Mouse (Mus musculus) limb, embryonic 11.5 days (tissue): ENCODE results near the gene Ptms. TPM values are rescaled to one million over a fixed set of nuclear protein-coding genes. Genes with fewer than 3 reads are reported as not detected.
A peak's percentile ranks its signal among the peaks of the same experiment; 100 is the strongest.

Experiments used
- ATAC-seq: fragments of 200-750 bp; cut with Nextera tagmentation; 2 replicates; pipeline ENCODE4 v1.8.0; 2017; ENCODE audit warnings: low read depth; ENCODE audit not compliant: insufficient number of reproducible peaks, low FRiP score, low TSS enrichment
- DNase-seq: peaks from one replicate; pipeline ENCODE4 v3.0.0-alpha.2; 2015; ENCODE audit warnings: low spot score
- H3K27ac ChIP-seq: fragments of 300-500 bp; sonication (generic); replicated peaks from 2 replicates; pipeline ENCODE4 v1.5.1; 2014; ENCODE audit warnings: low read depth, mild to moderate bottlenecking, low read length
- H3K27me3 ChIP-seq: fragments of 300-500 bp; sonication (generic); 2 replicates; pipeline ENCODE4 v1.6.1; 2014; ENCODE audit warnings: mild to moderate bottlenecking, low read length, mixed read lengths; ENCODE audit not compliant: control insufficient read depth, insufficient read depth
- H3K36me3 ChIP-seq: fragments of 300-500 bp; sonication (generic); 2 replicates; pipeline ENCODE4 v1.6.1; 2014; ENCODE audit warnings: mild to moderate bottlenecking, low read length, moderate library complexity, mixed read lengths; ENCODE audit not compliant: control insufficient read depth, insufficient read depth
- H3K4me1 ChIP-seq: fragments of 300-500 bp; sonication (generic); 2 replicates; pipeline ENCODE4 v1.6.1; 2014; ENCODE audit warnings: low read length, mixed read lengths; ENCODE audit not compliant: control insufficient read depth, insufficient read depth
- H3K4me2 ChIP-seq: fragments of 300-500 bp; sonication (generic); 2 replicates; pipeline ENCODE4 v1.6.1; 2014; ENCODE audit warnings: low read depth, mild to moderate bottlenecking, moderate library complexity; ENCODE audit not compliant: severe bottlenecking
- H3K4me3 ChIP-seq: fragments of 300-500 bp; sonication (generic); 2 replicates; pipeline ENCODE4 v1.5.1; 2014; ENCODE audit warnings: low read depth, low read length
- H3K9ac ChIP-seq: fragments of 300-500 bp; sonication (generic); 2 replicates; pipeline ENCODE4 v1.6.1; 2014; ENCODE audit warnings: mild to moderate bottlenecking, low read length
- H3K9me3 ChIP-seq: fragments of 300-500 bp; sonication (generic); 2 replicates; pipeline ENCODE4 v1.6.1; 2016; ENCODE audit warnings: low read length; ENCODE audit not compliant: control insufficient read depth
- WGBS: fragments of 180-500 bp; shearing (Covaris S2); extraction: QIAGEN DNeasy Blood & Tissue Kit; methylation state at CpG from one replicate; pipeline ENCODE4 v1.1.7; 2014; 5-methylcytosine and 5-hydroxymethylcytosine counted together
- polyA plus RNA-seq: library from polyadenylated mRNA; unstranded; fragments of >200 nt; fragmentation: Nextera tagmentation; extraction: Ambion mirVana; gene quantifications from 2 replicates; pipeline ENCODE4 v1.2.1, GENCODE M21; 2014

Gene Ptms
- polyA plus RNA-seq, 1 experiment from 2014 or later = 223 TPM

DNA sequence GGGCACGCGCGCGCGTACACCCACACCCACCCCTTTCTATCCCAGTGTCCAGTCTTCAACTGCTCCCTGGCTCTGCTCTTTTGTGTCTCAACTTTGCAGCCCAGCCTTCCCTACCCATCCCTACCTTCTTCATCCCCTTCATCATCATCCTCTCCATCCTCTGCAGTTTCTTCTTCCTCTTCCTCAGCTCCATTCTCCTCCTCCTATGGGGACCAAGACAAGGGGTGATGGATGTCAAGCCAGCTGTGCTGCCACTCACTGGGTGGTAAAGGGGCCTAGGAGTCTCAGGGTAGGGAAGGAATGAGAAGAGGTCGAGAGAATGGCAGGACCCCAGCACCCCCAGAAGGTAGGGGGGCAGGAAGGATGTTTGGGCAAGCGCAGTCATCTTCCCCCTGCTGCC is 5.4 kb downstream of the Ptms start:
- Histone ChIP-seq H3K4me2 (no peak overlapping the region), H3K9me3 (no peaks in the 10 kb centered on the region), H3K4me1 (peaks cover 30% of the 10 kb centered on the region), H3K4me3 (no peak overlapping the region), H3K9ac (no peak overlapping the region), H3K27me3 (peaks cover 10% of the 10 kb centered on the region; the same call in 1 of the 2 replicates), H3K36me3 (peaks cover 11% of the 10 kb centered on the region), H3K27ac (no peak overlapping the region)
- 81% methylated on average over 7 of the region's 7 CpGs for WGBS
- DNase-seq (no peak), ATAC-seq (no peak)

DNA sequence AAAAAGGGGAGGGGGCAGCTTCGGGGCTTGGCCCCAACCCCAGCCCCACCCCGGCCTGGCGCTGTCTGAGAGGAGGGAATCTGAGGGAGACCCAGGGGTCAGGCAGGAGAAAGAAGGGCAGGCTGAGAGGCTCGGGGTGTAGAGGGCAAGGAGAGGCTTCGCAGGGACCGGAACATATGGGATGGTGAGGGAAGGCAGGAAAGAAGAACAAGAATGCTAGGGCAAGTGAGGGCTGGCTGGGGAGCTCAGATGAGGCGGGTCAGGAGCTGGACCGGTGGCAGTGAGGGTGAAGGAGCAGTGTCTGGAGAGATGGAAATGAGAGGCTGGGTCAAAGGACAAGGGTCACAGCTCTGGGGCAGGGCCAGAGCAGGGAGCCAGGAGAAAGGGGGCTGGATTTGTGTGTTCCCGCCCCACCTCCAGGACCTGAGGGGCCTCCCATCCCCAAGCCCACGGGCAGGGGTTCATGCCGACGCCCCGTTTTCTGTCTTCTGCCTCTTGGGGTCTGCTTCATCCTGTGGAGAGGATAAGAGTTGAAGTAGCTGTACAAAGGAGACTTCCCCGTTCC is 6.1 kb downstream of the Ptms start:
- peaks cover 27% of the 10 kb centered on the region for H3K4me1 ChIP-seq
- no peak for DNase-seq
- no peak overlapping the region for H3K4me3 ChIP-seq
- no peak overlapping the region for H3K4me2 ChIP-seq
- H3K36me3 ChIP-seq = peaks cover 11% of the 10 kb centered on the region
- no peak overlapping the region for H3K27ac ChIP-seq
- H3K9ac ChIP-seq = no peak overlapping the region
- H3K27me3 ChIP-seq = peaks cover 10% of the 10 kb centered on the region
- no peaks in the 10 kb centered on the region for H3K9me3 ChIP-seq
- no peak for ATAC-seq
- WGBS = 77% methylated on average over 10 of the region's 14 CpGs

DNA sequence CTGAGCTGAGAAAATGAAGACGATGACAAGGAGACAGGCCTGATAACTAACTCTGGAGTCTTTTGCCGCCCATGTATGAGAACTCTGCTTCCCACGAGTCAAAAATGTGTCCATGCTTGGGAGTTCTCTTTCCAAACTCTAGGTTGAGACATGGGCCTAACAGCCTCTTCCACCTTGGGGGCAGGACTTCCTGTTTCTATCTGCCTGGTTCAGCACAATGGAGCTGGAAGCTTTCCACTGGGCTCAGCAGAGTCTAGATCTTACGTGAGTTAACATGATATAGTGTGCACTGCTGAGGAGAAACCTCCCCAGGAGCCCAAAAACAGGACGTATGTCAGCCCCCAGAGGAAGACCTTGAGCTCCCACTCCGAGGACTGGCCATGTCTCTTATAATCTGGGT is 6.7 kb downstream of the Ptms start:
- H3K9me3 ChIP-seq = no peaks in the 10 kb centered on the region
- DNase-seq (no peak), ATAC-seq (no peak)
- no peak overlapping the region for H3K4me3 ChIP-seq
- 76% methylated on average over 6 of the region's 6 CpGs for WGBS
- H3K4me2 ChIP-seq = no peak overlapping the region
- no peak overlapping the region for H3K9ac ChIP-seq
- H3K36me3 ChIP-seq = peaks cover 11% of the 10 kb centered on the region
- peaks cover 24% of the 10 kb centered on the region for H3K4me1 ChIP-seq
- H3K27ac ChIP-seq = no peak overlapping the region
- peaks cover 14% of the 10 kb centered on the region for H3K27me3 ChIP-seq

DNA sequence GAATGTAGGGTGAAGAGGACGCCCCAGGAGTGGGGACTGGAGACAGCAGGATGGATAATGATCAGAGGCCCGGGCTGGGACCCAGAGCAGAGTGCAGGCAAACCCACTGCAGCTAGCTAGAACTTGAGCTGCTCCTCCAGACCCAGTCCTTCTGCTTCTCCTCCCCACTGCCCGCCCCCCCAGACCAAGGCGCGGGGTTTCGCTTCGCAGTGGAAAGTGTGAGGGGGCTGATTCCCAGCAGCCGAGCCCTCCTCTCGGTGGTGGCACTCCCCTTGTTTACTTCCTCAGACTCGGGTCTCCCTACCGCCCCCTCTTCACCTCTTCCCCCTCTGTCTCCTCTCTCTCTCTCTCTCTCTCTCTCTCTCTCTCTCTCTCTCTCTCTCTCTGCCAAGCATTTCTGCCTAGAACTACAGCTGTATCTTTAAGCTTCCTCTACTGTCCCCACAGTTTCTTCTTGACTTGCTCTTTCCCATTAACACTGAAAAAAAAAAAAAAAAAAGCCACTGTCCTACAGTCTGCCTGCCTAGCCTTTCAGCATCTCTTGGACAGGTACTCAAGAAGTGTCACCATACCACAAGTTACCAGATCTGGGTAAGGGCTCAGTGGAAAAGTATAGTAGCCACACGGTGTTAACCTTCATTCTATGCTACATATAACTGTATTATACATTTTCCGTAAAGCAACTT is 8.2 kb downstream of the Ptms start, which contains the start of gene Lag3:
Gene Lag3 (minus strand): TSS at position 173 of the 686 bp plus-strand sequence.
- no peak within 1 kb of the TSS for H3K27ac ChIP-seq
- no peak within 1 kb of the TSS for H3K9ac ChIP-seq
- peaks cover 14% of the 10 kb centered on the region for H3K27me3 ChIP-seq
- 0 out of 2 replicates have a peak within 1 kb of the TSS, but pooled peaks have one; percentile 1 for H3K4me3 ChIP-seq
- H3K4me1 ChIP-seq = peaks cover 24% of the 10 kb centered on the region
- peaks cover 11% of the 10 kb centered on the region for H3K36me3 ChIP-seq
- no peak within 1 kb of the TSS for H3K4me2 ChIP-seq
- no peaks in the 10 kb centered on the region for H3K9me3 ChIP-seq
- no peak for ATAC-seq
- no peak for DNase-seq
- WGBS = 15% methylated on average over 13 of the region's 13 CpGs

DNA sequence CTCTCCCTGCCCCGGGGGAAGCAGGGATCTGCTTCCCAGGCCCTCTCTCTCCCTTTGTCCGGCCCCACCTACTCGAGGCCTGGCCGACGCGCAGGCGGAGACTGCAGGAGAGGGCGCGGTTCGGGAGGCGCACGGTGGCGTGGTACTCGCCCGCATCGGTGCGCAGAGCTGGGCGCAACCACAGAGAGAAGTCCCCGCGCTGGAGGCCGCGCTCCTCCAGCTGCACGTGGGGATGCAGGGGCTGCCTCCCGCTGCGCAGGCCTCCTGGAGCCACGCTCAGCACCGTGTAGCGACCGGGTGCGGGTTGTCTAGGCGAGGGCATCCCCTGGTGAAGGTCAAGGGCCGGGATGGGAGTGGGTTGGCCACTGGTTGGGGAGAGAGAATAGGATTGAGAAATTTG is 9.9 kb downstream of the Ptms start:
- Histone ChIP-seq H3K9me3 (no peaks in the 10 kb centered on the region), H3K36me3 (peaks cover 11% of the 10 kb centered on the region), H3K4me2 (peak overlapping the region; percentile 45), H3K4me1 (peaks cover 15% of the 10 kb centered on the region), H3K4me3 (peak overlapping the region; percentile 15; the same call in 1 of the 2 replicates), H3K9ac (peak overlapping the region; percentile 62), H3K27me3 (peaks cover 14% of the 10 kb centered on the region), H3K27ac (no peak overlapping the region)
- DNase-seq (peak; percentile 60), ATAC-seq (peak; percentile 19)
- 2% methylated on average over 32 of the region's 32 CpGs for WGBS

DNA sequence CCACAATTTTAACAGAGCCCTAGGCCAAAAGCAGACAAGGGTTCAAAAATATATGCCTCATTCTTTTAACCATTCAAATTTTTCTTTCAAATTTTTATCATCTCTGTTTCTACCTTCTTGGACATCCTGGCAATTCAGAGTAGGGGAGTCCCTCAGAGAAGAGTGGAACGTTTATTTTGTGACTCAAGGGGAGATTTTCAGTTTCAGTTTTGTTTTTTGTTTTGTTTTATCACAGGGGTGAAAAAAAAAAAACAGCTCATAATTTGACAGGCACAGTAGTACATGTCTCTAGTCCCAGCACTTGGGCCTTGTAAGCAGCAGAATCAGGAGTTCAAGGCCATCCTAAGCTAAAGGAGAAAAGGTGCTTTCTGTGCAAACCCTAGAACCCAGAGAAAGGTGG is 12.1 kb downstream of the Ptms start:
- Histone ChIP-seq H3K9me3 (no peaks in the 10 kb centered on the region), H3K4me2 (no peak overlapping the region), H3K9ac (no peak overlapping the region), H3K4me1 (peaks cover 15% of the 10 kb centered on the region), H3K27ac (no peak overlapping the region), H3K36me3 (no peaks in the 10 kb centered on the region), H3K4me3 (no peak overlapping the region), H3K27me3 (peaks cover 14% of the 10 kb centered on the region)
- DNase-seq (no peak), ATAC-seq (no peak)
- WGBS = 84% methylated on average over 1 of the region's 1 CpGs

DNA sequence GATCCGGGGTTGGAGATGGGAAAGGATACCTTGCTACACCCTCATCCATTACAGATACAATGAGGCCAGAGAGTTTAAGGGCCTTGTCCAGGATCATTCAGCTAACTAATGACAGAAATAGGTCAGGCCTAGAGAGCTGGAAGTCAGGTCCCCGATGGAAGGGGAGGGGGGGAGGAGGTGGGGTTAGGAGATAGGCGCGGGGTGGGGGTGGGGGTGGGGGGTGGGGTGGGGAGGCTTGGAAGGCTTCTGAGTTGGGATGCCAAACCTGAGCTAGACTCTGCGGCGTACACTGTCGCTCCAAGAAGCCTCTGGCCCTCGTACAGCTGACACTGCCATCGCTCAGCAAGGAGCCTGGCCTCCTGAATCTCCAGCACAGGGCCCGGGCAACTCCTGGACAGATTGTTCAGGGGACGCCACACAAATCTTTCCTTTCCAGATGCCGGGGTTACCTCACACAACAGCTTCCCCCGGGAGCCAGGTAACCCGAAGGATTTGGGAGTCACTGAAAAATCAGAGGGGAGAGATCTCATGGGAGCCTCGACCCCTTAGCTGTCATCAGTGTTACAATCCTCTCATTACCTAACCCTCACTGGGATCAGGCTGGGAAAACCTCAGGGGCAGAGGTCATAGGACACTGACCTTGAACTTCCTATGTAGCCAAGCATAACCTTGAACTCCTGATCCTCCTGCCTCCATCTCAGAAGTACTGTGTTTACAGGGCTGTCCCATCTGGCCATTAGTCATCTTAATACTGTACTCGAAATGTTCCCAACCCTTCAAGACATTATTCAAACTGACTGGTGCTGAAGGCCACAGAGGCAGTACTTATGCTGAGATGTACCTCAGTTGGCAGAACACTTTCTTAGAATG is 14.7 kb downstream of the Ptms start:
- Histone ChIP-seq H3K4me1 (peaks cover 15% of the 10 kb centered on the region), H3K9me3 (no peaks in the 10 kb centered on the region), H3K4me2 (peak overlapping the region; percentile 78), H3K36me3 (no peaks in the 10 kb centered on the region), H3K4me3 (peak overlapping the region; percentile 35; the same call in 1 of the 2 replicates), H3K27ac (peak overlapping the region; percentile 93), H3K27me3 (peaks cover 8% of the 10 kb centered on the region), H3K9ac (peak overlapping the region; percentile 88)
- ATAC-seq (no peak), DNase-seq (no peak)
- WGBS = 30% methylated on average over 15 of the region's 16 CpGs
